Mouse (Mus musculus): Measurements from ENCODE around the gene Klf2.

The Klf2 gene

DNA sequence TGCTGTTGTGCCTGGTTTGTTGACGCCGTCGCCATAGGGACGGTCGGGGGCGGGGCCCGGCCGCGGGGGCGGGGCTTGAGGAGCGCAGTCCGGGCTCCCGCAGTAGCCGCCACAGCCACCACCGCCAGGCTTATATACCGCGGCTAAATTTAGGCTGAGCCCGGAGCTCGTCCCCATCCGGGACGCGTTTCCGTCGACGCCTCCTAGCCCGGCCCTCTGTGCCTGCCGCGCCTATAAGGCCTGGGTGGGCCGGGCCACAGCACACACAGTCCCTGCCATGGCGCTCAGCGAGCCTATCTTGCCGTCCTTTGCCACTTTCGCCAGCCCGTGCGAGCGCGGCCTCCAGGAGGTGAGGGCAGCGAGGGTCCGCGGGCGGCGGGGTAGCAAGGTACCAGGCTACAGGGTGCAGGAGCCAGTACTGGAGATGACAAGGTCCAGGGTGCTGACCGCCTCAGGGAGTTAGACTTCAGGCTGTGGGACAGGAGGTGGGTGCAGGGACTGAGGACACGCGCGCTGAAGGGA, at the start of gene Klf2:
Klf2 (plus strand) TSS at position 233 of the 522 bp plus-strand sequence.
- DNase-seq (ENCODE audit: low read depth, low spot score) = peak; percentile 93

GRCm38 (mm10) chr8:72270606-72271005, 48.2 kb upstream of the Klf2 start:
- DNase-seq (ENCODE audit: low read depth, low spot score) = no peak

DNA sequence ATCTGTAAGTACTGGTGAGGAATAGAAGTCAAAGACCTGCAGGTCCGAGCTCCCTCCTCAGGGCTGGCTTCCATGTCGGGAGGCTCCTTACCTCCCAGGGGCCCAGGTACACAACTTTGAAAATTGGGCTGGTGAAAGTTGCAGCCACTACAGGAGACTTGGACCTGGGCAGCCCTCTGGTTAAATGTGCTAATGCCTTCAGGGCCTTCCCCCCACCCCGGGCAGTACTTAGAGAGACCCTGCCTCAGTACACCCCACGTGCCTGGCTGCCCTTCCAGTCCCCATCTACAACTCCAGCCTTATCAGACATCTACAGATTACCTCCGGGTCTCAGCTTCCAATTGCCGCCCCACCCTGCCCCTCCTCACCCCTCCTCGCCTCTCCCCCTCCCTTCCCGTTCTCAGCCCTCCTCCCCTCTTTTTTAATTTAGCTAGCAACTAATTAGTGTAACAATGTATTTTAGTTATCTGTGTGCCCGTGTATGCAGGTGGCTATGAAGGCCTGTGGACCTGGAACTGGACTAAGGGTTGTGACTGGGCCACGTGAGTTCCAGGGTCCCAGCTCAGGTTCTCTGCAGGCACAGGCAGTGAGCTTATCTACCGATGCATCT, 47.7 kb upstream of the Klf2 start:
- no peak for DNase-seq (ENCODE audit: low read depth, low spot score)

- DNase-seq (ENCODE audit: low read depth, low spot score) = no peak
Observed at GRCm38 (mm10) chr8:72271691-72272090, 47.1 kb upstream of the Klf2 start.

DNA sequence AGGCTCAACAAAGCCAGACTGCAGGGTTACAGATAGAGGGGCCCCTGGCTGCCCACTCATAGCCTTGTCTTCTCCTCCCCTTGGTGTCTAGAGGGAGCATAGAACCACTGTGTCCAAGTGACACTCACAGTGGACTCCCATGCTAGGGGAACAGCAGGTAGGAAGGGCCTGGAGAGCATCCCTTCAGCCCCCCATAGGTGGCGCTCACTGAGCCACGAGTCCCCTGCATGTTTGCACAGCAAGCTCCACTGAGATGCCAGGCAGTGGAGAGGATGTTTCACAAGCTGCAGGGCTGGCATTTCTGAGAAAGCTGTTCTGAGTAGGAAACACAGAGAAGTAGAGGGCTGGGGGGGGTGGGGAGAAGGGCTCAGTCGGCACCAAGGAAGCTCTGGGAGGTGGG, 46.5 kb upstream of the Klf2 start:
- DNase-seq (ENCODE audit: low read depth, low spot score) = peak; percentile 74

DNA sequence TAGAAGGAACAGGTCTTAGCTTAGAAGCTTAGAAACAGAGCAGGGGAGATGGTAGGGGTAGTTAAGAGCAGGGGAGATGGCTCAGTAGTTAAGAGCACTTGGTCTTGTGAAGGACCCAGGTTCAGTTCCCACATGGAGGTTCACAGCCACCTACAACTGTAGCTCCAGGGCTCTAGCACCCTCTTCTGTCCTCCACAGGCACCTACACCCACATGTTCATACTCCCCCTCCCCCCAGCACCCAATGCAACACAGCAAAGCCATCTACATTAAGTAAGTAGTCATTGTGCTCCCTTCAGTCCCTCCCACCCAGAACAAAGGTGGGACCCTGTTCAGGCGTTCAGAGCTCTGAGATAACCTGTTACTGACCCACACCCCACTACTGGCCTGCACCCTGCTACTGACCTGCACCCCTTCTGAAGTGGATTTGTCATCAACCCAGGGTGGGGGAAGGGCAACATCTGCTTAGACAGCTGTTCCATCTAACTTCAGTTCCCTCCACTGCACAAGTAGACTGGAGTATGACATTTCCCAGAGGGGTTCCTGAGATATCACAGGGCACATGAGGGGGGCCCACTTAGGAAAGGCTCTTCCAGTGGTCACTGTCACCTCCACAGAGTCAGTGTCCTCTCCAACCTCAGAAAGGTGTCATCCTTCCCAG, 45.6 kb upstream of the Klf2 start:
- DNase-seq (ENCODE audit: low read depth, low spot score) = no peak

- DNase-seq (ENCODE audit: low read depth, low spot score) = no peak
Observed at GRCm38 (mm10) chr8:72273807-72274206, 45.0 kb upstream of the Klf2 start.

- DNase-seq (ENCODE audit: low read depth, low spot score) = no peak
Observed at GRCm38 (mm10) chr8:72277244-72277643, 41.6 kb upstream of the Klf2 start.

DNA sequence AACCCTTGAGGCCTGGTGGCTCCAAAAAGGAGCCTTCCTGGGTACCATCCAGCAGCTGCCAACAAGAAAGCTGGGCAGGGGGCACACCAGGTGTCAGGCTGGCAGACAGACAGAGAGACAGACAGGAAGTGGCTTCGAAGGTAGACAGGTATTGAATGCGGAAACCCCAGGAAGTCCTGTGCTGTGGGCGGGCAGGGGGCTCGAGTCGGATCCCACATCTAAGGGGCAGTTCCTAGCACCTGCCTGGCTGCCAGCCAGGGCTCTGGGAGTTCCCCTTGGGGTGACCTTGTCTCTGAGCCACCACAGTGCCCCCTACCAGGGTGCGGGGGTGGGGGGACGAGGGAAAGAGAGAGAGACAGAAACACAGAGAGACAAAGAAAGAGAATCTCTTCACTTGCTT, 39.7 kb upstream of the Klf2 start:
- no peak for DNase-seq (ENCODE audit: low read depth, low spot score)

GRCm38 (mm10) chr8:72281634-72282033, 37.2 kb upstream of the Klf2 start:
- DNase-seq (ENCODE audit: low read depth, low spot score) = no peak

GRCm38 (mm10) chr8:72285285-72285684, 33.5 kb upstream of the Klf2 start:
- DNase-seq (ENCODE audit: low read depth, low spot score) = no peak

- no peak for DNase-seq (ENCODE audit: low read depth, low spot score)
Observed at GRCm38 (mm10) chr8:72289051-72289450, 29.8 kb upstream of the Klf2 start.

DNA sequence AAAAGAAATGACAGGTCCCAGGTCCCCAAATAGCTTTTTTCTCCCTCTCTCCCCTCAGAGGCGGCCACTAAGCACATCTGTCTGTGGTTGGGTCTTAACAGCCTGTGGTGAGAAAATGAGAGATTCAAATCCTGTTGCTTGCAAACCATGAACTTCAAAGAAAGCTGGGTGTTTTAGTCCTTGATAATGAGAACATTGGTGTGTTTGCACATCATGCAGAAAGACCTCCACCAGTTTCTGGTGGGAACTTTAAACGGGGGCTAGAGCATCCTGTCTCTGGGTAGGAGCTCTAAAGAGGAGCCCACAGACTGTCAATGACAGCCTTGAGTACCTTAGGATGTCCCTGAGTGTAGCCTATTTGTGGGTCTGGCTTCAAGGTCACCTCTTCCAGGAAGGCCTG, 27.7 kb upstream of the Klf2 start:
- no peak for DNase-seq (ENCODE audit: low read depth, low spot score)

DNA sequence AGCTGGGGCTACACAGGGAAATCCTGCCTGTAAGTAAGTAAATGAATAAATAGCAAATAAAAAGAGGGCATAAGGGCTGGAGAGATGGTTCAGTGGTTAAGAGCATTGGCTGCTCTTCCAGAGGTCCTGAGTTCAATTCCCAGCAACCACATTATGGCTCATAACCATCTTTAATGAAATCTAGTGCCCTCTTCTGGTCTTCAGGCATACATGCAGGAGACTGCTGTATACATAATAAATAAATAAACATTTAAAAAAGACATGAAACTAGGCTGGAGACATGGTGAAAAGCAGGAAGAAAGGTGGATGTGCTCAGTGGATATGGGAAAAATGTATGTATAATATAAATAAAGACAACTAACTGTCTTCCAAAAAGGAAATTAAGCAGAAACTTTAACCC, 25.5 kb upstream of the Klf2 start:
- no peak for DNase-seq (ENCODE audit: low read depth, low spot score)

- no peak for DNase-seq (ENCODE audit: low read depth, low spot score)
Observed at GRCm38 (mm10) chr8:72295125-72295524, 23.7 kb upstream of the Klf2 start.

DNA sequence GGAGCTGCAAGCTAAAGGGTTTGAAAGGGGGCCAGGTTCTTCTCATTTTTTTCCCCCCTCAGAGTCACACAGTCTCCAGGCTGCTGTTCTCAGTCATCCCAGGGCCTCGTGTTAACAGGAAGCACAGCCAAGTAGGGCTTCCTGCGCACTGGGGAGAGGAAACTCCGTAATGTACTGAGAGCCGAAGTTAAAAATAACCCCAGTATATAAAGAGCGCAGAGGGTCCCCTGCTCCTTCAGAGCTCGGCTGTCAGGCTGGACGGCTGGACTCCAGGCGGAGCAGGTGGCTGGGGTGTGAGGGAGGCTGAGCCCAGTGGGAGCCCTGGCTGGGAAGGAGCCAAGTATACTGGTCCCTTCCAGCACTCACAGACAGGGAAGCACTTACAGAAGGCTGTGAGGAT, 23.2 kb upstream of the Klf2 start:
- no peak for DNase-seq (ENCODE audit: low read depth, low spot score)

GRCm38 (mm10) chr8:72296561-72296960, 22.3 kb upstream of the Klf2 start:
- DNase-seq (ENCODE audit: low read depth, low spot score) = no peak

DNA sequence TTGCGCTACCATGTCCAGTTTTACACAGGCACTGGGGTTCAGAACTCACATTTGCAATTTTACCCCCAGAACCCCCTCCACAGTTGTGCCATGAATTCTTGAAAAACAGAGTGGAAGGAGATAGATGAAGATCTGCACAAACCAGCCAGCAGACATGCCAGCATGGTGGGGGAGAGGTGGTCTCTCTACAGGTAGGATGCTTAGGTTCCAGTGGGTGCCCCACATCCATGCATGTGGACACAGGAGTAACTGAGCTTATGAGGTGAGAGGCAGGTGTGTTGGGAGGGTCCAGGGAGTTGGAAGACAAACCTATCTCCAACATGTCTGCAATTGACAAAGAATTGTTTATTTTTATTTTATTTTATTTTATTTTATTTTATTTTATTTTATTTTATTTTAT, 19.9 kb upstream of the Klf2 start:
- no peak for DNase-seq (ENCODE audit: low read depth, low spot score)

DNA sequence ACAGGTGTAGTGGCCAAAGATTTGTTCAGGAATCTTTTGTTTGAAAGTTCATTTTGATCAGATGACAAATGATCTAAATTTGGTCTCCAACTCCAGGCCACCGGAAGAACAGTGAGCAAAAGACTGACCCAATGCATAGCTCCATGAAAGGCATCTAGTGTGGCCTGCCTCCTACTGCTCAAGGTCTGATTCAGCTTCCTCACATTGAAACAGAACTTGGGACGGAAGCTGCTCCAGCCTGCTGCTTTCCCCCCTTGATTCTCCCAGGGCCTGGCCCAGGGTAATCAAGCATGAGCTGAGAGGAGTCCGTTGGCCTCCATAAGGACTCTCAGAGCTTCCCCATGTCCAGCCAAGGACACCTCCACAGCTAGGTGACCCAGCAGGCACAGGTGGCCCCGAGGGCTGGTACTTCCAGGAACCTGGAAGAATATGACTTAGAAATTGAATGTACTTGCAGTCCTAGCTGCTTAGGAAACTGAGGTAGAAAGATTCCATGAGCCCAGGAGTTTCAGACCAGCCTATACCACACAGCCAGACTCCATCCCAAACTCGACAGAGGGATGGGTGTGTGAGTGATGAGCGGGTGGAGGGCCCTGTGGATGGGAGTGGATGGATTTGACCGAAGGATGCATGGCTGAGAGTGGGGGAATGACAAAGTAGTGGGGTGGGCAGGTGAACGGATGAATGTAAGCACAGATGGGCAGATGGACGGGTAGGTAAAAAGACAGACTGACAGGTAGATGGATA, 18.0 kb upstream of the Klf2 start:
- DNase-seq (ENCODE audit: low read depth, low spot score) = no peak

GRCm38 (mm10) chr8:72301497-72301896, 17.3 kb upstream of the Klf2 start:
- DNase-seq (ENCODE audit: low read depth, low spot score) = no peak

DNA sequence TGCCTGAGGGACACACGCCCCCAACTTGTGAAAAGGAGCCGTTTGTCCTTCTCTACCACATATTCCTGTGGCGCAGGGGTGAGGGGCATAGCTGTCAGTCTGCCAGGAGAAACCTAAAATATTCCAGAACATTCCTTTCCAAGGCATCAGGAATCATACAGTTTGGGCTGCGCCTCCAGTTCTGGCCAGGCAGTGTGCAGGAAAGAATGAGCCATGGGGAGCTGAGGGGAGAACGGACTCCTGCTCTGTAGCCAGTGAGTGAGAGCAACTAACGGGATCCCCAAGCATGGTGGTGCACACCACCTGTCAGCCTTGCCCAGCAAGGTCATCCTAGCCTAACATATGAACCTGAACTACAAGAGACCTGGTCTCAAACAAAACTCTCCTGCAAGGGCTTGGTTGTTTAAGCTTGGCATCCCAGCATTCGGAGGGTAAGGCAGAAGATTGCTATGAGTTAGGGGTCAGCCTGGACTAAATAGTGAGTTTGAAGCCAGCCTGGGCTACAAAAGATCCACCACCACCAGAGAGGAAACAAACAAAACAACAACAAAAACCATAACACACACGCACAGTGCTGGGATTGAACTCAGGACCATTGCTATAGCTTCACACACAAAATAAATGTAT, 15.7 kb upstream of the Klf2 start:
- DNase-seq (ENCODE audit: low read depth, low spot score) = peak; percentile 86

DNA sequence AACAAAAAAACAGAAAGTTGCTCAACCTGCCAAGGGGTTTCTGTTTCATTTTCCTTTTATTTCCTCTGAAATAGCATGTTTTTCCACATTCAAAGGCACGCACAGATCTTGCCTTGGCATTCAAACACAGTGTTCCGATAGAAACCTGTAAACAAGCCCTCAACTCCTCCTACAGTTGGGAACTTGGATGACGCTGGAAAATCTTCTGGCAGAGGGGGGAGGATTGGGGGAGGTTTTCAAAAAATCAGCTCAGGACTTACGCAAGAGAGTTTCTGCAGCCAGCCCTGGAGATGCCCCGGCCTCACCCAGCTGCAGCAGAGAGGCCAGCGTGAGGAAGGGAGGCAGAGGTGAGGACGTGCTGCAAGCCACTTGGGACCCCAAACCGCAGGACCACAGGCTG, 15.2 kb upstream of the Klf2 start:
- peak; percentile 97 for DNase-seq (ENCODE audit: low read depth, low spot score)
